Mouse (Mus musculus) heart, embryonic 14.5 days (tissue): ENCODE data around the gene Cyp4f40. TPM values are rescaled to one million over a fixed set of nuclear protein-coding genes. Genes with fewer than 3 reads are reported as not detected.
"Not testable (repeated sequence)": the region's sequence is repeated elsewhere in the genome, so short reads cannot be mapped to it uniquely, and the experiment has no call there.

Source experiments
- ATAC-seq: fragments of 200-750 bp; cut with Nextera tagmentation; 2 replicates; pipeline ENCODE4 v1.8.0; 2017; ENCODE audit warnings: low read depth, moderate TSS enrichment; ENCODE audit not compliant: insufficient number of reproducible peaks, insufficient read depth, low FRiP score
- H3K27ac ChIP-seq, 2 experiments: fragments of 200-500 bp in 1 of 2; fragments of 300-500 bp in 1 of 2; sonication (generic) in 1 of 2; replicated peaks in 1 of 2; 2 replicates each; pipeline ENCODE4 v1.5.1; 2012 to 2014; ENCODE audit warnings: low read depth in 2 of 2, low read length in 2 of 2, control low read depth in 1 of 2, mild to moderate bottlenecking in 1 of 2, mixed read lengths in 1 of 2; ENCODE audit not compliant: control insufficient read depth in 1 of 2, insufficient read depth in 1 of 2
- H3K27me3 ChIP-seq: fragments of 300-500 bp; sonication (generic); 2 replicates; pipeline ENCODE4 v1.6.1; 2014; ENCODE audit warnings: mild to moderate bottlenecking, low read length, control low read depth; ENCODE audit not compliant: control insufficient read depth, insufficient read depth
- H3K36me3 ChIP-seq: fragments of 300-500 bp; sonication (generic); 2 replicates; pipeline ENCODE4 v1.6.1; 2014; ENCODE audit warnings: mild to moderate bottlenecking, control low read depth, low read length, mixed read lengths; ENCODE audit not compliant: control insufficient read depth, insufficient read depth
- H3K4me1 ChIP-seq, 2 experiments: fragments of 200-500 bp in 1 of 2; fragments of 300-500 bp in 1 of 2; sonication (generic) in 1 of 2; 2 replicates each; pipeline ENCODE4 v1.6.1; 2012 to 2014; ENCODE audit warnings: low read length in 2 of 2, control low read depth in 1 of 2, mixed read lengths in 1 of 2; ENCODE audit not compliant: control insufficient read depth in 2 of 2, insufficient read depth in 2 of 2
- H3K4me2 ChIP-seq: fragments of 300-500 bp; sonication (generic); 2 replicates; pipeline ENCODE4 v1.6.1; 2014; ENCODE audit warnings: mild to moderate bottlenecking, low read length
- H3K4me3 ChIP-seq, 2 experiments: fragments of 200-500 bp in 1 of 2; fragments of 300-500 bp in 1 of 2; sonication (generic) in 1 of 2; 2 replicates each; pipeline ENCODE4 v1.5.1; 2012 to 2014; ENCODE audit warnings: low read length in 2 of 2, mild to moderate bottlenecking in 2 of 2, control low read depth in 1 of 2, low read depth in 1 of 2, moderate library complexity in 1 of 2; ENCODE audit not compliant: control insufficient read depth in 1 of 2, insufficient read depth in 1 of 2
- H3K9ac ChIP-seq: fragments of 300-500 bp; sonication (generic); 2 replicates; pipeline ENCODE4 v1.6.1; 2014; ENCODE audit warnings: mild to moderate bottlenecking, low read length
- H3K9me3 ChIP-seq: fragments of 300-500 bp; sonication (generic); 2 replicates; pipeline ENCODE4 v1.6.1; 2016; ENCODE audit warnings: low read length, control low read depth; ENCODE audit not compliant: control insufficient read depth
- WGBS: fragments of 180-500 bp; shearing (Covaris S2); extraction: QIAGEN DNeasy Blood & Tissue Kit; methylation state at CpG from one replicate; pipeline ENCODE4 v1.1.7; 2014; 5-methylcytosine and 5-hydroxymethylcytosine counted together
- polyA plus RNA-seq: library from polyadenylated mRNA; unstranded; fragments of >200 nt; fragmentation: Nextera tagmentation; extraction: Ambion mirVana; gene quantifications from 2 replicates; pipeline ENCODE4 v1.2.1, GENCODE M21; 2014

Gene Cyp4f40
- polyA plus RNA-seq, 1 experiment from 2014 or later, result not detected

DNA sequence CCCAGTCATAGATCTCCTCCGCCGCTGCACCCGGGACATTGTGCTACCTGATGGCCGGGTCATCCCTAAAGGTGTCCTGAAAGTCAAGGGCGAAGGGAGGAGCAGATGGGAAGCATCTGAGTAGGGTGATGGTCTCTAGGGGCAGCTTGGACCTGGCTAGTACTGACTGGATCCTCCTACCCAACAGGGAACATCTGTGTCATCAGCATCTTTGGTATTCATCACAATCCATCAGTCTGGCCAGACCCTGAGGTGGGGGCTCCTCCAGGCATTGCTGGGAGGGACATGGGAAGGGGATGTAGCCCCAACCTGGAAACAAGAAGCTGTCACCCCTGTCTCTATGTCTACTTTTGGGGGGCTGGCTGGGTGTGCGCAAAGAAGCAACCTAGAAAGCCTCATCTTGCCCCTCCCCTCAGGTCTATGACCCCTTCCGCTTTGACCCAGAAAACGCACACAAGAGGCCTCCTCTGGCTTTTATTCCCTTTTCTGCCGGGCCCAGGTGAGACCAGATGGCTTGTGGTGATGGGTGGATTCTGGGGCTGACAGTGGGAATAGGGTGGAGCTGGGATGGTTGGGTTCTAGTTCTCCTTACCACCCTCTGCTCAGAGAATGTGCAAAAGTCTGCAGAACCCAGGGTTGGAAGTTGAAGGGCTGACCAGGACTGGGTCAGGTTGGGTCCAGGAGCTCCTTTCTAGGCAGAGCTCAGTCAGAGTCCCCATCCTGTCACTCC, 24.3 kb upstream of the Cyp4f40 start:
- peak overlapping the region; percentile 65 for H3K4me2 ChIP-seq
- peak overlapping the region; percentile 29 to 37 for H3K4me3 ChIP-seq
- H3K4me1 ChIP-seq, H3K9me3 ChIP-seq, ATAC-seq, H3K27me3 ChIP-seq, H3K27ac ChIP-seq, H3K36me3 ChIP-seq: not testable (repeated sequence)
- WGBS, result 92% methylated on average over 9 of the region's 9 CpGs
- peak overlapping the region; percentile 22; the same call in 1 of the 2 replicates for H3K9ac ChIP-seq

DNA sequence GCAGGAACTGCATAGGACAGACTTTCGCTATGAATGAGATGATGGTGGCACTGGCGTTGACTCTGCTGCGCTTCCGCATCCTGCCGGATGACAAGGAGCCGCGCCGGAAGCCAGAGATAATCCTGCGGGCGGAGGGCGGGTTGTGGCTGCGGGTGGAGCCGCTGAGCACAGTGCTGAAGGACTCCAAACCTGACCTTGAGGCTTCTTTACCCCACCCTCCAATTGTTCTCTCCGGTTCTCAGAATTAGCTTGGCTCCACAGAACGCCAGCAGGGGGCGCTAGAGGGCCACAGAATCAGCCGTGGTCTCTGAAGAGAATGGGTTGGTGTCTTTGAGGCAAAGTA, 23.8 kb upstream of the Cyp4f40 start:
- H3K4me2 ChIP-seq, result peak overlapping the region; percentile 65
- peak; percentile 64; the same call in 1 of the 2 replicates for ATAC-seq
- H3K9me3 ChIP-seq, result no peaks in the 10 kb centered on the region
- H3K4me3 ChIP-seq, result peak overlapping the region; percentile 29 to 37
- no peaks in the 10 kb centered on the region for H3K4me1 ChIP-seq
- H3K36me3 ChIP-seq, result no peaks in the 10 kb centered on the region
- no peak overlapping the region for H3K27ac ChIP-seq
- WGBS, result 3% methylated on average over 17 of the region's 17 CpGs
- peak overlapping the region; percentile 22; the same call in 1 of the 2 replicates for H3K9ac ChIP-seq
- H3K27me3 ChIP-seq, result no peaks in the 10 kb centered on the region

DNA sequence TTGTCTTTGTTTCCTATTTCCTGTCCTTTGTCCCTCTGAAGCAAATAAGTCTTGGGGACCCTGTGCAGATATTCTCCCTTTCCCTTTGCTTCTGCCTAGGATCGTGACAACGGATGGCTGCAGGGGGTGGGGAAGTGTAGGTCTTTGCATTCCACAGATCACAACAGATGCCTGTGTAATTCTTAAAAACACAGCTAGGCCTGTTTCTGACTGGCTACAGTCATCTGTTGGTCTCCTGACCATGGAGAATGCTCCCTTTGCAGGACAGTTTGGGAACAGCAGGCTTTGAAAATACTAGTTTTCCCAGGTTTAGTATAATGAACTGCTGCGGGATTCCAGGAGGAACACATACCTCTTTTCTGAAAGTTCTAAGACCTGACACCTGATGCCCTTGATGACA, 22.4 kb upstream of the Cyp4f40 start:
- Histone ChIP-seq H3K4me2 (no peak overlapping the region), H3K36me3 (no peaks in the 10 kb centered on the region), H3K4me3 (no peak overlapping the region), H3K9ac (no peak overlapping the region), H3K27me3 (no peaks in the 10 kb centered on the region), H3K4me1 (no peaks in the 10 kb centered on the region), H3K27ac (no peak overlapping the region), H3K9me3 (no peaks in the 10 kb centered on the region)
- ATAC-seq, result no peak
- WGBS, result 37% methylated on average over 3 of the region's 3 CpGs

DNA sequence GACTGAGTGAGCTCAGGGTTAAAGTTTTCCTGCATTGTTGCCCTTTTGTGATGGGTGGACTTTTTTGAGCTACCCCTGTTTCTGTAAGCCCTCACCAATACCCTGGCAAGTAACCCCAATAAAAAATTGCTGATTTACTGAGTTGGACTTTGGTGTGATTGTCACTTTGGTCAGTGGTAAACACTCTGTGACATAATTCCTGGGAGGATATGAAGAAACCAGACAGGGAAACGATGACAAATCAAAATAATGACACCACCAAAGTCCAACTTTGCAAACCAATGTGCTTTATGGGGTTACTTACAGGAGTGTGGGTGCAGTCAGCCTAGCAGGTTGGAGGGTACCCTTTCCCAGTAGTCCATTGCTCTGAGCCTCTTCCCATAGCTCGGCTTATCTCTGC, 21.5 kb upstream of the Cyp4f40 start:
- Histone ChIP-seq H3K36me3 (no peaks in the 10 kb centered on the region), H3K9me3 (no peaks in the 10 kb centered on the region), H3K4me2 (no peak overlapping the region), H3K4me3 (no peak overlapping the region), H3K27ac (no peak overlapping the region), H3K9ac (no peak overlapping the region), H3K27me3 (no peaks in the 10 kb centered on the region), H3K4me1 (no peaks in the 10 kb centered on the region)
- WGBS, result 76% methylated on average over 2 of the region's 2 CpGs
- no peak for ATAC-seq

DNA sequence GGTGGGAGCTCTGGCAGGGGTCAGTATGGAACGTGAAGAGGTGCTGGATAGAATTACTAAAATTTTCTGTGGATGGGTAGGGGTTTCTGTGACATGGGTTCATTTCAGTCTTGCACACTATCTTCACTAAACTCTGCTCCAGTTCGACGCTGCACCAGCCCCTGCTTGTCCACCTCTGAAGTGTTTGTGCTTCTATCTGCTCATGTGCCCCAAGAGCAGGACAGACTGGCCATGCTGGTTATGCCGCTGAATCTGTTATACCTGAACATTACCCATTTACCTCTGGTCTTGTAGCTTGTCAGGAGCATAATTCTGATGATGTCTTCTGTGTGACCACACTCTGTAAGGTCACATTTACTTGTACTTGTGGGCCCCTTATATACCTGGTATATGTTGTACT, 12.1 kb upstream of the Cyp4f40 start:
- Histone ChIP-seq H3K27me3 (no peaks in the 10 kb centered on the region), H3K4me3 (no peak overlapping the region), H3K4me2 (no peak overlapping the region), H3K27ac (no peak overlapping the region), H3K9me3 (no peaks in the 10 kb centered on the region), H3K9ac (no peak overlapping the region), H3K36me3 (no peaks in the 10 kb centered on the region), H3K4me1 (no peaks in the 10 kb centered on the region)
- no peak for ATAC-seq
- WGBS, result 79% methylated on average over 4 of the region's 4 CpGs

DNA sequence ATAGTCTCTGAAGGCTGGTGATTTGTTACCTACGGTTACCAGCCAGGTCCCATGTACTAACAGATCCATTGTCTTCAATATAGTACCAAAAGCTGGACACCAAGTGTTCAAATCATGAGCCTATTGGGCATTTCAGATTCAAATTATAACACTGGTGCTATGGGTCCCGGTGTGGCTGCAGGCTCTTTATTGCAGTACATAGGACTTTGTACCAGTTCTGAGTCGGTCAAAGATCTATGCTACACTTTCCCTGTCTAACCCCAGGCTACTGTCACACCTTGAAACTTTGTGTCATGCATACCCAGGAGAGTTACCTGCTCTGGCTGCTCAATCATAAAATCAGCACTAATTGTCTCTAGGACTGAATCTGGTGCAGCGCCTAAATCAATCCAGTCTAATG, 4.8 kb upstream of the Cyp4f40 start:
- Histone ChIP-seq H3K9ac (no peak overlapping the region), H3K9me3 (no peaks in the 10 kb centered on the region), H3K36me3 (no peaks in the 10 kb centered on the region), H3K4me3 (no peak overlapping the region), H3K27ac (no peak overlapping the region), H3K4me1 (peaks cover 0 to 2% of the 10 kb centered on the region in 2 experiments; a peak in 2 of 4 replicates), H3K4me2 (no peak overlapping the region), H3K27me3 (no peaks in the 10 kb centered on the region)
- no peak for ATAC-seq
- 87% methylated on average over 4 of the region's 4 CpGs for WGBS

DNA sequence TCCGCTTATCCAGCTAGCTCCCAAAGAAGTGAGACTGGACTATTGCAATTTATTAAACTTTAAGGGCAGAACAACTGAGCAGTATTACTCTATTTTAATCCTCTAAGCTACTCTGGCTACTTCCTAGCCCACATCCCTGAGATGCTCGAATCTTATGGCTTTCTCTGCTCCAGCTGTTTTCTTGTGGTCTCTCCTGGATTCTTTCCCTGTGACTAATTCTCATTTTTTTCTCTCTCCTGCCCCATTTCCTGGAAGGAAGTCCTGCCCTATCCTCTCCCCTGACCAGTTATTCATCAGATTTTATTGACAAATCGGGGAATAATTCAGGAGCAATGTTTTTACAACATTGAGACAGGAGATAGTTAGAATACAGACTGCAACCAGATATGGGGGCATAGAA, 1.7 kb upstream of the Cyp4f40 start:
- no peak overlapping the region for H3K9ac ChIP-seq

DNA sequence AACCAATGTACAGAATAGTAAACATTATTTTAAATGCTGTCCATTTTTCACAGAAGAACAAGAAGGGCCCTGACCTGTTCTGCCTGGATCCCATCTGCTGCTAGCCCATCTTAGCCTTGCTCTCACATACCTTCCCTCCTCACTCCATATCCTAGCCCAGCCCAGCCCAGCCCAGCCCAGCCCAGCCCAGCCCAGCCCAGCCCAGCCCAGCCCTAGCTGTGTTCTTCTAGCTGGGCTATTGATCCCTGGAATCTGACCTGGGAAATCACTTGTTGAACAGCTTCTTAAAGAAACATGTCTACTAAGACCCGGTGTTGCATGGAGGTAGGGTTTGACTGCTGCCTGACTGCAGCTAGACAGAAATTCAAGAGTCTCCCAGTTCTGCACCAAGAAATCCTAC, 454 bp upstream of the Cyp4f40 start:
- no peak for ATAC-seq
- no peaks in the 10 kb centered on the region for H3K36me3 ChIP-seq
- H3K4me1 ChIP-seq, result peaks cover 0 to 3% of the 10 kb centered on the region in 2 experiments; a peak in 2 of 4 replicates
- no peak overlapping the region for H3K9ac ChIP-seq
- no peak overlapping the region for H3K27ac ChIP-seq
- H3K4me2 ChIP-seq, result no peak overlapping the region
- 74% methylated on average over 1 of the region's 1 CpGs for WGBS
- no peak overlapping the region for H3K4me3 ChIP-seq
- H3K9me3 ChIP-seq, result no peaks in the 10 kb centered on the region
- no peaks in the 10 kb centered on the region for H3K27me3 ChIP-seq

More for the DNA sequence above, 1.7 kb upstream of the Cyp4f40 start:
- H3K36me3 ChIP-seq, result no peaks in the 10 kb centered on the region
- no peak overlapping the region for H3K4me2 ChIP-seq
- WGBS, result 58% methylated on average over 3 of the region's 3 CpGs
- no peak for ATAC-seq
- no peaks in the 10 kb centered on the region for H3K9me3 ChIP-seq
- H3K27me3 ChIP-seq, result no peaks in the 10 kb centered on the region
- H3K4me1 ChIP-seq, result peaks cover 0 to 3% of the 10 kb centered on the region in 2 experiments; a peak in 2 of 4 replicates
- H3K27ac ChIP-seq, result no peak overlapping the region
- H3K4me3 ChIP-seq, result no peak overlapping the region
